Mouse (Mus musculus) cerebellum, adult 2 months (tissue): ENCODE results near the gene Apobec2. TPM values are rescaled to one million over a fixed set of nuclear protein-coding genes. Genes with fewer than 3 reads are reported as not detected.
"Not testable (repeated sequence)": the region's sequence is repeated elsewhere in the genome, so short reads cannot be mapped to it uniquely, and the experiment has no call there.

Experiments
- DNase-seq, 2 experiments: peaks; one replicate each; pipeline ENCODE4 v3.0.0; 2021
- H3K27ac ChIP-seq: fragments of 200-500 bp; 2 replicates; pipeline ENCODE4 v1.5.1; 2012; ENCODE audit warnings: low read length, control low read depth, inconsistent platforms; ENCODE audit not compliant: insufficient read depth
- H3K27me3 ChIP-seq: fragments of 200-500 bp; 2 replicates; pipeline ENCODE4 v1.6.1; 2012; ENCODE audit warnings: inconsistent platforms, mild to moderate bottlenecking, low read length, moderate library complexity; ENCODE audit not compliant: control insufficient read depth, insufficient read depth
- H3K4me1 ChIP-seq: fragments of 200-500 bp; 2 replicates; pipeline ENCODE4 v1.6.1; 2011; ENCODE audit warnings: low read length; ENCODE audit not compliant: control insufficient read depth, insufficient read depth
- H3K4me3 ChIP-seq: fragments of 200-500 bp; replicated peaks from 2 replicates; pipeline ENCODE3; 2011; ENCODE audit warnings: mild to moderate bottlenecking, low read depth, low read length, control low read depth; ENCODE audit not compliant: insufficient read depth
- CTCF ChIP-seq: fragments of 200-500 bp; IDR thresholded peaks from 2 replicates; pipeline ENCODE4 v1.5.1; 2011; ENCODE audit warnings: low read depth, mild to moderate bottlenecking, control low read depth, low read length, moderate library complexity, borderline replicate concordance; ENCODE audit not compliant: insufficient read depth
- POLR2A ChIP-seq: fragments of 200-500 bp; IDR thresholded peaks from 2 replicates; pipeline ENCODE4 v1.6.1; 2011; ENCODE audit warnings: low read length, control low read depth, borderline replicate concordance; ENCODE audit not compliant: insufficient read depth
- WGBS: fragments of 180-500 bp; shearing (Covaris S2); methylation state at CpG from one replicate; pipeline ENCODE4 v1.1.7; 2018; 5-methylcytosine and 5-hydroxymethylcytosine counted together
- polyA plus RNA-seq: library from polyadenylated mRNA; depleted of rRNA; stranded (reverse); fragments of >200 nt; gene quantifications from 2 replicates; pipeline ENCODE4 v1.2.3, GENCODE M21; 2012; rRNA removed

Gene Apobec2
- polyA plus RNA-seq, result 0.21 and 0.28 TPM in 2 replicates

GRCm38 (mm10) chr17:48432158-48432980 lies at the start of gene Apobec2:
TSS of gene Apobec2 (minus strand) at chr17:48432930.
- no peak for DNase-seq
- H3K4me3 ChIP-seq, result no peak within 1 kb of the TSS
- H3K4me1 ChIP-seq, result no peaks in the 10 kb centered on the region; the same call in 1 of the 2 replicates
- H3K27me3 ChIP-seq, result no peaks in the 10 kb centered on the region
- no peak for TF ChIP-seq CTCF
- no peak for TF ChIP-seq POLR2A
- no peak within 1 kb of the TSS for H3K27ac ChIP-seq
- 67% methylated on average over 16 of the region's 16 CpGs for WGBS

DNA sequence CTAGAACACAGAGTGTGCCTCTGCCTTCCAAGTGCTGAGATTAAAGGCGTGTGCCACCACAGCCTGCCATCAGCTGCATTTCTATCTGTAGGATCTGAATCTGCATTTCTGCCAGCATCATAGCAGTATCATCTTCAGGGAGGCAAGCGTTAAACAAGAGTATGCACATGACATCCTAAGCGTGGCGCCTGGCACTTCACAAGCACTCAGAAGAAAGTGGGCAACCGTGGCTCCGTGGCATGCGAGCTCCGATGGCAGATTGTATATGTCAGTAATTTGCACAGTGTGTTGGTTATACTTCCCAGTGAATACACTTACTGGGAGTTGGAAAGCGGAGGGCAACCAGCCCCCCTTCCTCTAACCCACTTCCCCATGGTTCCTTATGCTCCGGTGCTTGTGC lies 47.2 kb upstream of the Apobec2 start:
- Histone ChIP-seq H3K27me3 (no peaks in the 10 kb centered on the region), H3K4me3 (no peak overlapping the region), H3K27ac (no peak overlapping the region), H3K4me1 (no peaks in the 10 kb centered on the region)
- DNase-seq, result no peak
- WGBS, result 80% methylated on average over 10 of the region's 10 CpGs
- TF ChIP-seq CTCF (no peak), POLR2A (no peak)

DNA sequence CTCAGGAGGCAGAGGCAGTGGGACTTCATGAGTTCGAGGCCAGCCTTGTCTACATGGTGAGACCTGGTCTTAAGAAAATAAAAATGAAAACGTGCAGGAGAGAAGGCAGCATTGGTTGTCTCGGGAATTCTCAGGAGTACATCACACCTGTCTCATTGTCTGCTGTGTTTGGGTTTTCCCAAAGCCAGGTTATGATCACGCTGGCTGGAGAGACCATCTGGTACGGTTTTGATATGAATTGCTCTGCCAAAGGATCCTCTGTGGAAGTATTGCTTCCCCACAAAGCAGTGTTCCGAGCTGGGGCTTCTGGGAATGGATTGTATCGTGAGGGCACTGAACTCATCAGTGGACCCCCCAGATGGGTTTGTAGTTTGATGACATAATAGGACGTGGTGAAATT lies 42.7 kb upstream of the Apobec2 start:
- TF ChIP-seq CTCF (no peak), POLR2A (no peak)
- WGBS, result 29% methylated on average over 8 of the region's 8 CpGs

DNA sequence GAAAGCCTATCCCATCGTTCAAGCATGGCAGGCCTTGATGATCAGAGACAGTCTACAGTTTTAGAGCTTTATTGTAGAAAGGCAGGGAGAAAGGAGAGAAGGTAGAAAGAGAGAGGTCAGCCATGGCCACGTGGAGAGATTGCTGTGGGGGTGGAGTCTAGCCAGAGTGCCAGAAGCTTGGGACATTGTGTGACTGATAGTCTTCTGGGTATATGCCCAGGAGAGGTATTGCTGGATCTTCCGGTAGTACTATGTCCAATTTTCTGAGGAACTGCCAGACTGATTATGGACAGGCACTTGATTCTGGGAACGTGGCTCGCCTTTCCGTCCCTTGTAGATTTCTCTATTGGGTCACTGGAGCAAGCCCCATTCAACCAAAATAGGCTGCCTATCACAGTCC lies 41.6 kb upstream of the Apobec2 start:
- not testable (repeated sequence) for H3K27ac ChIP-seq, DNase-seq, H3K4me3 ChIP-seq, H3K4me1 ChIP-seq, H3K27me3 ChIP-seq
- WGBS, result 37% methylated on average over 6 of the region's 6 CpGs

More for the DNA sequence above, 42.7 kb upstream of the Apobec2 start:
- H3K27ac ChIP-seq, result no peak overlapping the region
- DNase-seq, result peak in 1 of 2 experiments; percentile 11
- H3K27me3 ChIP-seq, result no peaks in the 10 kb centered on the region
- no peaks in the 10 kb centered on the region for H3K4me1 ChIP-seq
- H3K4me3 ChIP-seq, result no peak overlapping the region

DNA sequence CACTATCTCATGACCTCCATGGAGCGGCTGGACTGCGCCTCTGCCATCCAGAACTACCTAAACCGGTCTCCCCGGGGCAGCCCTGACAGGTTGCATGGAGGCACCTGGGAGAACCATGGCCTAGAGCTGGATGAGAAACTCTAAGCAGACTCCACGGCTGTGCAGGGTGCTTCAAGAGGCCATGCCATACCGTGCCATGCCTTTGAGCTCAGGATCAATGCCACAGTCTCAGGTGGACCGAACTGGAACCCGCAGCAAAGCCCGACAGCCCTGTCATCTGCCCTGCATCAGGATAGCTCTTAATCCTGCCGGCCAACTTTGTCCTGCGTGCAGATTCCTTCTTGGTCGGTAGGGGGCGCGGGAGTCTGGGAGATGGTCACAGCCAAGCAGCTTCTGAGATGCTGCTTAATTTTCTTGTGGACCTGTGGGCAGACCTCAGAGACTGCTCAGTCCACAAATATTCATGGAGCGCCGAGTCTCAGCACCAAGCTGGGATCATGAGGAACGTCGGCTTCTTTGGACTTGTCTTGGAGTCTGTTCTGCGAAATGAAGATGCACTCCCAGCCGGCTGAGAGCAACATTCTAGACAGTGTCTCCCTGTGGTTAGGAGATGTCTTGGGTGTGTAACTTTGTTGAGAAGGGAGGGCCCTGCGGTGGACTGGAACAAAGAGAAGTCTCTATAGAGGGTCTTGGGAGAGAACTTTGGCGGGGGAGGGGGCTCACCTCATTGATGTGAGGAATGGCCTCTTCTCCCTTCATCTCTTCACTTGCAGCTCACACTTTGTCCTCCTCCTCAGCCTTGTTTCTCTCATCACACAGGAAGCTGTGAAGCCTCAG lies 34.9 kb upstream of the Apobec2 start:
- no peak overlapping the region for H3K4me3 ChIP-seq
- WGBS, result 9% methylated on average over 22 of the region's 22 CpGs
- TF ChIP-seq POLR2A (no peak), CTCF (peak; percentile 92)
- DNase-seq, result peak; percentile 81 to 93
- no peaks in the 10 kb centered on the region; the same call in 1 of the 2 replicates for H3K4me1 ChIP-seq
- no peak overlapping the region for H3K27ac ChIP-seq
- no peaks in the 10 kb centered on the region for H3K27me3 ChIP-seq

GRCm38 (mm10) chr17:48466769-48467394 lies 34.2 kb upstream of the Apobec2 start:
- WGBS, result 68% methylated on average over 22 of the region's 22 CpGs
- Histone ChIP-seq H3K4me3 (no peak overlapping the region), H3K4me1 (no peaks in the 10 kb centered on the region; the same call in 1 of the 2 replicates), H3K27me3 (no peaks in the 10 kb centered on the region), H3K27ac (no peak overlapping the region)
- DNase-seq, result no peak
- TF ChIP-seq POLR2A (no peak), CTCF (no peak)

DNA sequence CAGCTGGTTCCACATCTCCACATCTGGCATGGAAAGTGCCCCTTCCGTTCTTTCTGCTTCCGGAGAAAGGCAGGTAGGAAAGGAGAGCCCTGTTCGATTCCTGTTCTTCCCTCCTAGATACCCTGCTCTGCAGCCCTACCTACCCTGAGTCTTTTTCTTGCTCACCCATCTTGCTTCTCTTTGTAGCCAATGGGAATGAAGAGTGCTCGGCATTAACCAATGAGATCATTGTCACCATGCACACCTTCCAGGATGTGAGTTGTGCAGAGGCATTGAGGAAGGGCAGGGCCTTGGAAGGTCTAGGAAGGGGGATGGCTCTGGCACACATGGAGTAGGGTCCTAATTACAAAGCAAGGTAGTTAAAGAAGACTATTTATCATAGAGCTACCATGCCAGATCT lies 30.7 kb upstream of the Apobec2 start:
- 95% methylated on average over 4 of the region's 4 CpGs for WGBS
- H3K4me3 ChIP-seq, result no peak overlapping the region
- no peaks in the 10 kb centered on the region for H3K27me3 ChIP-seq
- TF ChIP-seq POLR2A (no peak), CTCF (no peak)
- no peak for DNase-seq
- H3K27ac ChIP-seq, result no peak overlapping the region
- H3K4me1 ChIP-seq, result no peaks in the 10 kb centered on the region; the same call in 1 of the 2 replicates
